Mouse (Mus musculus): ENCODE data around the gene Polr1e.

DNA sequence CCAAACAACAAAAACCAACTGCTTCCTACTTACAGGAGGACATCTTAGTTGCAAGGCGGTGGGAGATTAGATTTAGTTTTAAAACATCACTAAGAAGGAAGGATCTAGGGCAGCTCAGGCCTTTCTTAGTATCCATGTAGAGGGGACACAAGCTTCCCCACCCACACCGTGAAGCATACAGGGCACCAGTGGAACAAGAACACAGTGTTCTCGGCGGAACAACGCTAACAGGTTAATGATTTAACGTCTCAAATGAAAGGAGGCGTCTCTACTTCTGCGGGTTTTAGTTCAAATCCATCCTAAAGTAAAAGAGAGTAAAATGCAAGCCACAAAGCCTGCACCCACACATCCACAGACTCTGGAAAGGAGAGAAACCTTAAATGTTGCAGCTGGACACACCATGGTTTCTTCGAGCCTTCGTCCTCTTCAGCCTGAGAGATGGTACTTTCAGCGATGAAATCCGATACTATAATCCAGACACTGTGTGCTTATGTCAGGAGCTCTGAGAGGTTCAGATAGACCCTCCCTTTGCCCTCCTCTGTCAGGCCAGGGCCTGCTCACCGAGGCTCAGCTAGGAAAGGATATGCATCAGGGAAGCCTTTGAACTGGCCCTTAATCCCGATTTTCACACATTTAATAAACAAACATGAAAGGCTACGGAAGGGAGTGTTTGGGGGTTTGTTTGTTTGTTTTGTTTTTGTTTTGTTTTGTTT, 54.0 kb downstream of the Polr1e start:
- no peak for TF ChIP-seq CTCF (IDR thresholded peaks at IDR 0.05; ENCODE audit: low read depth, low read length)
- TF ChIP-seq POLR2A (IDR thresholded peaks at IDR 0.05; ENCODE audit: borderline replicate concordance, low read depth, low read length) = no peak

Data from bone marrow macrophage, adult 2 months (primary cell).